Mouse (Mus musculus) G1E-ER4 (cell line): ENCODE measurements around the gene Ushbp1. TPM values are rescaled to one million over a fixed set of nuclear protein-coding genes. Genes with fewer than 3 reads are reported as not detected.

Experiments used
- GATA1 ChIP-seq: IDR thresholded peaks from one replicate; pipeline ENCODE4 v1.8.0; 2012; ENCODE audit warnings: low read length, inconsistent platforms
- polyA plus RNA-seq: library from polyadenylated mRNA; stranded (reverse); fragments of >175 nt; gene quantifications from 2 replicates; pipeline ENCODE4 v1.2.3, GENCODE M21; 2012

The Ushbp1 gene
- 0.04 and 0.10 TPM in 2 replicates for polyA plus RNA-seq

DNA sequence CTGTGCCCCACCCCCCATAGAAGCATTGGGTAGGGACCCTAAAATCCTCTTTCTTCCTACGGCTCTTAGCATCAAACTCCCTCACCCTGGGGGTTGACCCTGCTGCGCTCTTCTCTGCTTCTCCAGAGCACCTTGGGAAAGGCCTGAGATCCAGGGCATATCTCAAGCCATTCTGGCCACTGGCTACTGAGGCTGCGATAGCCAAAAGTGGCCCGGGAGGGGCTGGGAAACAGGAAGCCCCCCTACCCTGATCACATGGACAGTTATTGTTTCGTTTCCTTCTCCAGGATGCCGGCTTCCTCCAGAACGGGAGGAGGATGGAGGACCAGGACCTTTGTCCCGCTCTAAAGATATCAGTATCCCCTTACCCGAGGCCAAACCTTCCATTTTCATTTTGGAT is at the start of gene Ushbp1:
Gene Ushbp1, minus strand, starts transcription at position 174 of the 400 bp plus-strand sequence.
- no peak for TF ChIP-seq GATA1

DNA sequence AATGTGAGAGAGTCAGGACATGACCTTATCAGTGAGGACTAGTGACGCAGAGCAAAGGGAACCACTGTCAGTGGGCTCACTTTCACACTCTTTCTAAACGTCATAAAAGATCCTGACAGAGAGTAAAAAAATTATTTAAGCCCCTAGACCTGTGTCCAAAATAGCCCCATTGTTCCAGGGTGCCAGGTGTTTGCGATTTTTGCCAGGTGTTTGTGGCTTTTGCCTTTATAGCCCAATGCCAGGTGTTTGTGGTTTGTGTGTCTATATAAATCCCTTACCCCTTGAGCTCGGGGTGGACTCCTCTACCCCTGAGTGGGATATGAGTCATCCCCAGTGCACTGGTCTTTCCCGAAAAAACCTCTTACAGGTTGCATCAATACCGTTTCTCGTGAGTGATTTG is 49.5 kb upstream of the Ushbp1 start:
- no peak for TF ChIP-seq GATA1

DNA sequence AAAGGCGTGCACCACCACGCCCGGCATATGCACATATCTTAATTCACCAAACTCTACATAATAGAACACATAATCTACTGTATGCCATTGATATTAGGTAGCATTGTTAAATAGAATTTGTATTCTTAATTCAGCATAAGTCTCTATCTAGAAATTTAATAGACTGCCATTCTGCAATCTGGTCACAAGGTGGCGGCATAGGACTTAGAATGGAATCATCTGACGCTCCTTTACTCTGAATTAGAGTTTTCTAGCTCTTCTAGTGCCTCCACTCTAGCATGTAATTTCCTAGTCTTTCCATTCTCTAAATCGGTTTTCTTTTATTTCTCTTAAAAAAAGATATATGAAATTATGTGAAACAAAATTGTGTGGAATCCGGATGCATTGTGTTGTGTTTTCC is 45.8 kb upstream of the Ushbp1 start:
- TF ChIP-seq GATA1, result no peak

DNA sequence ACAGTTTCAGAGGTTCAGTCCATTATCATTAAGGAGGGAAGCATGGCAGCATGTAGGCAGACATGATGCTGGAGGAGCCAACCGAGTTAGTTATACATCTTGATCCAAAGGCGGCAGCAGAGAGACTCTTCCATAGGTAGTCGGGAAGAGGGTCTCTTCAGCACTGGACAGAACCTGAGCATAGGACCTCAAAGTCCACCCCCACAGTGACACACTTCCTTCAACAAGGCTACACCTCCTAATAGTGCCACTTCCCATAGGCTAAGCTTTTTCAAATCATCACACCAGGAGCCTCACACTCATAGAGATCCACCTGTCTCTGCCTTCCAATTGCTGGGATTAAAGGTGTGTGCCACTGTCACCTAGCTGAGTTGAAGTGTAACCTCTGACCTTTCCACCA is 41.4 kb upstream of the Ushbp1 start:
- TF ChIP-seq GATA1, result no peak

DNA sequence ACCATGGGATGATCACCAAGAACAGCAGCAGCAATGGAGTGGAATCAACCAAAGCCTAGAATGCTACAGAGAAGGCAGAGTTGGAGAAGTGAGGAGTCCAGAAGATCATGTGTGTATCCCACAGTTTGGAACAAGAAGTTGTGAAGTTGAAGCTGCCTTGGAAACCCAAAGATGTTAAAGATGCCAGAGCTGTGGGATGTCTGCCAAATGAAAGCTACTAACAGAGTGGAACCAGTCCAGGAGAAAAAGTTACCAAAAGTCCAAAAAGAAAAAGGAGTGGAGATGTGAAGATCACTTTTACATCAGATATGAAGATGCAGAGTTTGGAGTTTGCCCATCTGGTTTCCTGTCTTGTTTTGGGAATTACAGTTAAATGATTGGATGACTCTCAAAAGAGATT is 26.5 kb upstream of the Ushbp1 start:
- no peak for TF ChIP-seq GATA1

DNA sequence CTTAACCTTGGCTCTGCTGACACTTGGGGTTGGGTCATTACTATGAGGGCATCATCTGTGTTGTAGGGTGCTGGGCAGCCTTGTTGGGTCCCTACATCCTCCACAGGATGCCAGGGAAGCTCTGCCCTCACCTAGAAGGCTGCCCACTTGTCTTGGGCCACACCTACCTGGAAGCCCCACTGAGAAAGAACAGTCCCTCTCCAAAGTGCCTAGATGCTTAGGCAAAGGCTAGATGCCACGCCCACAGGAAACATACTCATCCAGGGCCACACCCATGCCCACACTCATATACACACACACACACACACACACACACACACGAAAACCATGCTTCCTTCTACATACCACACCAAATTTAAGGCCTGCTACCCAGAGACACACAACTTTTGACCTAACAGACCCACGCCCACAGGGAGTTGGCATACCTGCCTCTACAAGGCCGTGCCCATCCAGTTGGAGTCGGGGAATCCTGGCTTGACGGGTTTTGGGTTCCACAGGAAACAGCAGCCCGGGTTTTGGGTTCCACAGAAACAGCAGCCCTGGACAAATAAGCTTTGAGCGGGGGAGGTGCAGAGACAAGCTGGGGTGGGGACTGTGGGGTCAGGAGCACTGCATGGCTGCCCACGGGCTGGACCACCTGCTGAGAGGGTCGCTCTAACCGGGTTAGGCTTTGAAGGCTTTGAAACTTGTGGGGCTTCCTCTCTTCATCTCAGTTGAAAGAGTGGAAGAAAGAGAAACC is 16.1 kb upstream of the Ushbp1 start:
- no peak for TF ChIP-seq GATA1

DNA sequence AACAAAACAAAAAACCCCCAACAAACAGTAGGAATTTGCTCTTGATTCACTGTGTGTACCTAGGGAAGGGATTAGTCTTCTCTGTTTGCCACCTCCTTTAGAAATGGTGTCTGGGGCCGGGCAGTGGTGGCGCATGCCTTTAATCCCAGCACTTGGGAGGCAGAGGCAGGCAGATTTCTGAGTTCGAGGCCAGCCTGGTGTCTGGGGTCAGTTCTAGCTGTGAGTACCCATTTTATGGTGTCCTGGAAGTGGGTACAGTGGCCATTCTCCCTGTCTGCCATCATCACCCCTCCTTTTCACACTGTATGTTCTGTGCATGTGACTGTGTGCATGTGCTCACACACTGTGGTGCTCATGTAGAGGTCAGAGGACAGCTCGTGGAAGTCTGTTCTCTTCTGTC is 12.6 kb upstream of the Ushbp1 start:
- no peak for TF ChIP-seq GATA1

DNA sequence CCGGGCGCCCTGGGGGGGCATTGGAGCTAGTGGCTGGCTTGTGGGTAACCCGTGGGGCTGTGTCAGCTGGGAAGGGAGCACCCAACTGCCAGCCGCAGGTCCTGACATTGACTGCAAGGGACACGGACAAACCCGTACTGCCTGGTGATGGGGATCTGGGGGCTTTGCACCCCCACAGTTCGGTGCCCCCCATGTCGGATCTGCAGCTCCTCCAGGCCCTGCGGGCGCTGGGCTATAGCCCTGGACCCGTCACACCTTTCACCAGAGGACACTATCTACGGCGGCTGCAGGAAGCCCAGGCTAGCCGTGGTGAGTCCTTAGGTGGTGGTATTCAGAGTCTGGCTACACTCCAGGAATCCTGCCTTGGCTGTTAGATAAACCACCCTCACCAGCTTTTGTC is 11.8 kb upstream of the Ushbp1 start:
- TF ChIP-seq GATA1, result no peak

DNA sequence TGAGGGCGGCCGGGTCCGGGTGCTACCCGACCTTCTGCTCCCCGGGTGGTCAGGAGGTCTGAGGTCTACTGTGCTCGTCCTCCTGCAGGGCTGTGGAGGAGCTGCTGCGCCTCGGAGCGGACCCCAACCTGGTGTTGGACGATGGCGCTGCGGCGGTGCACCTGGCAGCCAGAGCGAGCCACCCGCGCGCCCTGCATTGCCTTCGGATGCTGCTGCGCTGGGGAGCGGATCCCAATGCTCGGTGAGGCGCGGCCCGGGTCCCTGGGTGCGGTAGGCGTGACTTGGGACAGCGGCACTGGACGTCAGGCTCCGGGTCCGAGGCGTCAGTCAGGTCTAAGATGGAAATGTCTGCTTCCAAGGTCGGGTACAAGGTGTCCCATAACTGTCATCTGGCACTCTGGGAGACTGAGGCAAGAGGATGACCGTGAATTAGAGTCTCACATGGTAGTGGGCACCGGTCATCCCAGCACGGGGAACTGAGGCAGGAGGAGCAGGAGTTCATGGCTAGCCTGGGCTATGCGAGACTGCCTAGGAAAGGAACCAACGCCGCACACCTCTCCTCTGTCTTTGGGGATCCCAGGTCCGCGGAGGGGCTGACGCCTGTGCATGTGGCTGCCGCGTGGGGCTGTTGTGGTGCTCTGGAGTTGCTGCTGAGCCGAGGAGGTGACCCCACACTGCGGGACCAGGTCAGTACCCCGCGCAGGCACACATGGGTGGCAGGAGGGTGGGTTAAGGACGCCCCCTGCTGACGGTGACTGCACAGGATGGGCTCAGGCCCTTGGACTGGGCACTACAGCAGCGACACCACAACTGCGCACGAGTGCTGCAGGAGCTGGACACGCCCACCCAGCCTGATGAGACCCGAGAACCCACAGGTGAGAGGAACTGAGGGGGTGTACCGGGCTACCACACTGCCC is 10.8 kb upstream of the Ushbp1 start:
- no peak for TF ChIP-seq GATA1

DNA sequence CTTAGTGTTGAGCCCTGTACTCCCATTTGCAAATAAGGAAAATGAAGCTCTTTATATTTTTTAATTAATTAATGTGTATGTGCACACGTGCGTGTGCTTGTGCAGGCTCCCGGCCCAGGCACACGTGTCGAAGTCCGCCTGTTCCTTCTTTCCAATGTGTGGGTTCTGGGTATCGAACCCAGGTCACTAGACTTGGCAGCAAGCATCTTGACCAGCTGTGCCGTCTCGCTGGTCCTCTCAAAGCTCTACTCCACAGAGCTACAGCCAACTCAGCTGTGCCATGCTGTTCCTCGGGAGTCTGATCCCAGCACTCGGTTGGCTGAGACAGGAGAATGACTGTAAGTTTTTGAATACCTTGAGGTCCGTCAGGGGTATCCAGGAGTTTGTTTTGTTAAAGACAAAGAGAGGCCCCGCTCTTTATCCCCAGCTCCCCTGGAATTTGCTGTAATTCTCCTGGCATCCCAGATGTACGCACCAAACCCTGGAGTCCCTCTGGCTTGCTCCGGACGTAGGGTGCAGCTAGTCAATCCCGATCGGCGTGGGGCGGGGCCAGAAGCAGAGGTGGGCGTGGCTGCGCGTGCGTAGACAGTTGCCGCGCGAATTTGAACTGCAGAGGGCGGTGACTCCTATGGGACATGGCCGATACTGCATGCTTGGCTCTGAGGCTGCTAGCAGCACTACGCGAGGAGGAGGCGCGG is 9.9 kb upstream of the Ushbp1 start, which contains the start of gene Ankle1:
Gene Ankle1, plus strand, starts transcription at position 610 of the 698 bp plus-strand sequence.
- TF ChIP-seq GATA1, result no peak

DNA sequence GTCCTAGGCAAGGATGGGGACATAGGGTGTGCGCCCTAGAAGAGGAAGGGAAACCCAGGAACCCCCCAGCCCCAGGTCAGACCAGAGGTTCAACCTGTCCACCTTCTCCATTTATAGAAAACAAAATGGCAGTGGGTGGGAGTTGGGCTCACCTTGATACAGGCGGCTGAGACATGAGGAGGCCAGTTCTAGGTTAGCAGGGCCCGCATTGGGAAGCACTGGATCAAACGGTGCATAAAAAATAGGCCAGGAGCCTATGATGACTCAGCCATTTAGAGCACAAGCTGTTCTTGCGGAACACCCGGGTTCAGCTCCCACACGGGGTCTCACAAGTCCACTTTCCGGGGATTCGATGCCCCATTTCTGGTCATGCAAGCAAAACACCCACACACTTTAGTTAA is 9.3 kb upstream of the Ushbp1 start:
- TF ChIP-seq GATA1, result no peak

DNA sequence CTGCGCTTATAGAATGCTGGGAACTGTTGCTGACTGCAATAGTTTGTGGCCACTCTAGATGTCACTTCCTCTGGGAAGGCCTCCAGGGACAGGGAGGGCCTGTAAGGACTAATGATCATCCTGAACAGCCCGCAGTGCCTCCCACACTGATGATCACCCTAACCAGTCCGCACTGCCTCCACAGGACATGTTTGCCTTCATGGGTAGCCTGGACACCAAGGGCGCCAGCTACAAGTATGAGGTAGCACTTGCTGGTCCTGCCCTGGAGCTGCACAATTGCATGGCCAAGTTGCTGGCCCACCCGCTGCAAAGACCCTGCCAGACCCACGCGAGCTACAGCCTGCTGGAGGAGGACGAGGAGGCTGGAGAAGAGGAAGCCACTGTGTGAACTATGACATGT is 8.4 kb upstream of the Ushbp1 start:
- no peak for TF ChIP-seq GATA1

DNA sequence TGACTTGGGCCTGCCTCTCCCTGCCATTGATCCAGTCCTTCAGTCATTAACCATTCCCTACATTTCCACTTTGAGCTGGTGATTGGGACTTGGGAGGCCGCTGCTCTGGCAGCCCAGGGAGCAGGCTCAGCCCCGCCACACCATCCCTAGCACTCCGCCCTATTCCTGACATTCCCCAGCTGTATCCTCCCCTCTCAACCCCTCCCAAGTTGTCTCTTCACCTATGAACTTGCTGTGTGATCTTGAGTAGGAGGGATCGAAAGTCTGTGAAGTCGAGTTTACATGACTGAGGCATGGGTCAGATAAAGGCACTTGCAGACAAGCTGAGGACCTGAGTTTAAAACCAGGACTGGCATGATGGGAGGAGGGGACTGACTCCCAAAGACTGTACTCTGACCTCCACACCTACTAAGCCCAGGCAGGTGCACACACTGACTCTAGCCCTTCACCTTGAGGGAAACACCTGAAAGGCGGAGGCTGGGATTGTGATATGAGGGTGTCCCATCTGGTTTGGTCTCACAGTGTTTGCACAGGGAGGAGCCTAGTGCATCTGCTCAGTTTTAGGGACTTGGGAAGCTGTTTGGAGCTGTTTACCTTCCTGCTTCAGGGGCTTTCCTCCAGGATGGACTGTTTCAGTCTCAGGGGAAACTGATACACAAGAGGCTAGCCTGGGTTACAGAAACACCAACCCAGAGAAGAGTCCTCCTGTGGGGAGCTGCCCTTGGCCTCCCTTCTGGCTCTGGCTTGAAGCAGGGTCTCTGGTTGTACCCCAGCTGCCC is 7.7 kb upstream of the Ushbp1 start:
- no peak for TF ChIP-seq GATA1

DNA sequence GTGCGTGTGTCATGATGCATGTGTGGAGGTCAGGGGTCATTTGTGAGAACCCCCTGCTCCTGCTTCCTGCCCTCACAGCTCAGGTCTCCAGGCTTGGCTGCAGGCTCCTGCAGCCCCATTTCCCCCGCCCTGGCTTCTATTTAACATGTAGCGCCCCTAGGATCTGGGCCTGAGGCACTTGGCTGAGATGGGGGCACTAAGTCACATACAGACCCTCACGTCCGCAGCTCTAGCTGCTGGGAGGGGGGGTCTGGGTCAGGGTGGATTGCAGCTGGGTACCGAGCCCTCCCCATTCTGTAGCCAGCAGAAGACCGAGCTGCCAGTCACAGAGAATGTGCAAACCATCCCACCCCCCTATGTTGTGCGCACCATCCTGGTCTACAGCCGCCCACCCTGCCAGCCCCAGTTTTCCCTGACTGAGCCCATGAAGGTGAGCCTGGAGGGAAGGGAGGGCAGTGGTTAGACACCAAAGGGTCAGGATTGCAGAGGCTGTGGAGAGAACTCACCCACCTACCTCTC is 6.9 kb upstream of the Ushbp1 start:
- no peak for TF ChIP-seq GATA1

DNA sequence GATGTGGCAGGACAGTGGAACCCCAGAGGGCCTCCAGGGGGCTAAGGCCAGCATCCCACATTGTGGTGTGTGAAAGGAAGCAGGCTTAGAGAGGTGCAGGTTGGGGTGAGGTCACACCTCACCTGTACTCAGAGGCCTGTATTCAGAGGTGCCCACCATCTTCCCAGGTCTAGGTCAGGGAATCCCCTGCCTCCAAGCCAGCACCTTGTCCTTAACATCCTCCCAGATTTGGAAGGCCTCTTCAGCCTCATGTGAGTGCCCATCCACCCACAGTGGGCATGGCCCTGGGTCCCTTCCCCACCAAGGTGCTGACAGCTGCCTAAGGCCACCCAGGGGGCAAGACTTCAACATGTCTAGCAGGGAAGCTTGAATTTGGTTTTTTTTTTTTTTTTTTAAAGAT is 5.9 kb upstream of the Ushbp1 start:
- no peak for TF ChIP-seq GATA1
